Mouse (Mus musculus) MEL (cell line): ENCODE data around the gene Rcbtb2. TPM values are rescaled to one million over a fixed set of nuclear protein-coding genes. Genes with fewer than 3 reads are reported as not detected.

Experiments
- DNase-seq: peaks from one replicate; pipeline ENCODE4 v3.0.0; 2011; ENCODE audit warnings: low read depth, low spot score
- H3K27ac ChIP-seq: 2 replicates; pipeline ENCODE4 v1.5.1; 2012; ENCODE audit warnings: low read depth, mild to moderate bottlenecking, control low read depth, low read length, moderate library complexity; ENCODE audit not compliant: control insufficient read depth
- H3K27me3 ChIP-seq, 2 experiments: fragments of 150-350 bp in 1 of 2; sonication (generic) in 1 of 2; 2 replicates each; pipeline ENCODE4 v1.6.1; 2012; ENCODE audit warnings: low read length in 2 of 2, mild to moderate bottlenecking in 2 of 2, improper control_type of control experiment in 1 of 2, moderate library complexity in 1 of 2; ENCODE audit not compliant: insufficient read depth in 2 of 2, control insufficient read depth in 1 of 2
- H3K36me3 ChIP-seq, 2 experiments: 2 replicates each; pipeline ENCODE4 v1.6.1; 2012 to 2014; ENCODE audit warnings: low read length in 2 of 2, improper control_type of control experiment in 1 of 2, inconsistent platforms in 1 of 2, mild to moderate bottlenecking in 1 of 2; ENCODE audit not compliant: insufficient read depth in 2 of 2, control insufficient read depth in 1 of 2
- H3K4me1 ChIP-seq, 2 experiments: fragments of 150-350 bp in 1 of 2; sonication (generic) in 1 of 2; 2 replicates each; pipeline ENCODE4 v1.6.1; 2012; ENCODE audit warnings: low read length in 2 of 2, improper control_type of control experiment in 1 of 2, mild to moderate bottlenecking in 1 of 2; ENCODE audit not compliant: insufficient read depth in 2 of 2, control insufficient read depth in 1 of 2
- H3K4me3 ChIP-seq, 2 experiments: fragments of 150-350 bp in 1 of 2; sonication (generic) in 1 of 2; 2 replicates each; pipeline ENCODE4 v1.5.1; 2012; ENCODE audit warnings: low read depth in 2 of 2, low read length in 2 of 2, mild to moderate bottlenecking in 2 of 2, moderate library complexity in 2 of 2, control low read depth in 1 of 2, improper control_type of control experiment in 1 of 2; ENCODE audit not compliant: control insufficient read depth in 1 of 2, insufficient read depth in 1 of 2
- H3K79me2 ChIP-seq: 2 replicates; pipeline ENCODE4 v1.6.1; 2012; ENCODE audit warnings: mild to moderate bottlenecking, low read length, moderate library complexity; ENCODE audit not compliant: control insufficient read depth, poor library complexity, insufficient read depth
- H3K9ac ChIP-seq: 2 replicates; pipeline ENCODE4 v1.6.1; 2012; ENCODE audit warnings: low read depth, mild to moderate bottlenecking, control low read depth, low read length, moderate library complexity; ENCODE audit not compliant: control insufficient read depth, poor library complexity, severe bottlenecking
- H3K9me3 ChIP-seq: fragments of 150-350 bp; sonication (generic); replicated peaks from 2 replicates; pipeline ENCODE4 v1.6.1; 2012; ENCODE audit warnings: mild to moderate bottlenecking, low read length, improper control_type of control experiment, moderate library complexity; ENCODE audit not compliant: insufficient read depth
- CHD2 ChIP-seq: IDR thresholded peaks from 2 replicates; pipeline ENCODE4 v1.6.1; 2011; ENCODE audit warnings: low read length, improper control_type of control experiment
- EP300 ChIP-seq, 2 experiments: IDR thresholded peaks; 2 replicates each; pipeline ENCODE4 v1.6.1; 2011; ENCODE audit warnings: improper control_type of control experiment in 2 of 2, low read length in 2 of 2, low read depth in 1 of 2, mild to moderate bottlenecking in 1 of 2
- GATA1 ChIP-seq: IDR thresholded peaks from 2 replicates; pipeline ENCODE4 v1.6.1; 2011; ENCODE audit warnings: low read depth, low read length, improper control_type of control experiment
- MAX ChIP-seq: IDR thresholded peaks from 2 replicates; pipeline ENCODE4 v1.6.1; 2011; ENCODE audit warnings: low read length, improper control_type of control experiment
- MEF2A ChIP-seq: IDR thresholded peaks from 2 replicates; pipeline ENCODE4 v1.6.1; 2014; ENCODE audit warnings: low read depth, mild to moderate bottlenecking, inconsistent platforms, low read length, improper control_type of control experiment; ENCODE audit not compliant: poor library complexity, insufficient replicate concordance, severe bottlenecking; ENCODE audit errors: extremely low read depth
- MYC ChIP-seq: IDR thresholded peaks from 2 replicates; pipeline ENCODE4 v1.6.1; 2011; ENCODE audit warnings: low read depth, mild to moderate bottlenecking, low read length, improper control_type of control experiment, moderate library complexity
- RAD21 ChIP-seq: IDR thresholded peaks from 2 replicates; pipeline ENCODE4 v1.6.1; 2011; ENCODE audit warnings: mild to moderate bottlenecking, low read depth, low read length, improper control_type of control experiment
- SIN3A ChIP-seq: IDR thresholded peaks from 2 replicates; pipeline ENCODE4 v1.6.1; 2012; ENCODE audit warnings: low read length, improper control_type of control experiment, inconsistent platforms
- SMC3 ChIP-seq: IDR thresholded peaks from 2 replicates; pipeline ENCODE4 v1.6.1; 2011; ENCODE audit warnings: low read depth, low read length, improper control_type of control experiment
- TAL1 ChIP-seq: IDR thresholded peaks from 2 replicates; pipeline ENCODE4 v1.6.1; 2012; ENCODE audit warnings: mild to moderate bottlenecking, inconsistent platforms, low read length, moderate library complexity, mixed read lengths
- TBP ChIP-seq: IDR thresholded peaks from 2 replicates; pipeline ENCODE4 v1.8.0; 2011; ENCODE audit warnings: low read depth, low read length, improper control_type of control experiment
- UBTF ChIP-seq: IDR thresholded peaks from 2 replicates; pipeline ENCODE4 v1.6.1; 2012; ENCODE audit warnings: low read depth, mild to moderate bottlenecking, inconsistent platforms, low read length, improper control_type of control experiment, moderate library complexity, borderline replicate concordance; ENCODE audit not compliant: insufficient read depth
- ZMIZ1 ChIP-seq: IDR thresholded peaks from 2 replicates; pipeline ENCODE4 v1.6.1; 2012; ENCODE audit warnings: low read depth, mild to moderate bottlenecking, inconsistent platforms, low read length, improper control_type of control experiment, moderate library complexity
- ZNF384 ChIP-seq: IDR thresholded peaks from 2 replicates; pipeline ENCODE4 v1.6.1; 2012; ENCODE audit warnings: low read depth, mild to moderate bottlenecking, inconsistent platforms, low read length, improper control_type of control experiment
- polyA plus RNA-seq, 2 experiments: library from polyadenylated mRNA; stranded (reverse) in 1 of 2; unstranded in 1 of 2; fragments of >175 nt in 1 of 2; fragments of >200 nt in 1 of 2; gene quantifications; 2 replicates each; pipeline versions ENCODE4 v1.2.1 to v1.2.4; 2012; ENCODE audit warnings: low replicate concordance in 2 of 2, low read depth in 1 of 2; ENCODE audit not compliant: insufficient read length in 2 of 2, insufficient read depth in 1 of 2, missing spikeins in 1 of 2
- total RNA-seq: library from RNA; depleted of rRNA; stranded (reverse); fragments of 300-350 nt; gene quantifications from 2 replicates; pipeline ENCODE4 v1.2.3, GENCODE M21; 2012

The Rcbtb2 gene
- total and polyA plus RNA-seq, 3 experiments: 8.6 to 13.8 TPM; not detected in 1

GRCm38 (mm10) chr14:73117411-73118392 lies 5.1 kb upstream of the Rcbtb2 start:
- peak overlapping the region in 1 of 2 experiments; percentile 63; a peak in 2 of 4 replicates for H3K4me3 ChIP-seq
- no peak for TF ChIP-seq MYC
- no peak for TF ChIP-seq UBTF
- H3K27ac ChIP-seq: no peak overlapping the region
- DNase-seq: peak; percentile 11
- H3K9me3 ChIP-seq: no peaks in the 10 kb centered on the region
- no peak overlapping the region for H3K9ac ChIP-seq
- peaks cover 9 to 11% of the 10 kb centered on the region in 2 experiments for H3K4me1 ChIP-seq
- no peaks in the 10 kb centered on the region for H3K79me2 ChIP-seq
- peaks cover 0 to 10% of the 10 kb centered on the region in 2 experiments; a peak in 2 of 4 replicates for H3K36me3 ChIP-seq
- no peaks in the 10 kb centered on the region for H3K27me3 ChIP-seq

- no peak for TF ChIP-seq SIN3A
- TF ChIP-seq EP300 (IDR thresholded peaks at IDR 0.05; ENCODE audit: low read depth in 1 of 2, low read length in 2 of 2): no peak
- no peak for TF ChIP-seq TAL1
- no peak for TF ChIP-seq MEF2A
- no peak for TF ChIP-seq SMC3
- no peak for TF ChIP-seq ZMIZ1
- TF ChIP-seq RAD21: no peak
- TF ChIP-seq, all 39 proteins: peak for 0
- Histone ChIP-seq H3K4me1 (peaks cover 11 to 13% of the 10 kb centered on the region in 2 experiments), H3K36me3 (peaks cover 0 to 17% of the 10 kb centered on the region in 2 experiments; a peak in 2 of 4 replicates), H3K4me3 (no peak overlapping the region), H3K79me2 (no peaks in the 10 kb centered on the region), H3K27ac (no peak overlapping the region), H3K9ac (no peak overlapping the region), H3K27me3 (no peaks in the 10 kb centered on the region), H3K9me3 (no peaks in the 10 kb centered on the region)
- no peak for DNase-seq
Observed at GRCm38 (mm10) chr14:73118482-73119347, 4.1 kb upstream of the Rcbtb2 start.

GRCm38 (mm10) chr14:73119459-73119858 lies 3.4 kb upstream of the Rcbtb2 start:
- no peak overlapping the region for H3K27ac ChIP-seq
- no peak overlapping the region for H3K4me3 ChIP-seq
- H3K27me3 ChIP-seq: no peaks in the 10 kb centered on the region
- DNase-seq: no peak
- H3K9me3 ChIP-seq: no peaks in the 10 kb centered on the region
- TF ChIP-seq TBP (no peak), SMC3 (no peak), ZNF384 (no peak), EP300 (IDR thresholded peaks at IDR 0.05; ENCODE audit: low read depth in 1 of 2, low read length in 2 of 2) (no peak), CHD2 (no peak), GATA1 (no peak), SIN3A (no peak), MAX (no peak)
- peaks cover 0 to 21% of the 10 kb centered on the region in 2 experiments; a peak in 2 of 4 replicates for H3K36me3 ChIP-seq
- H3K9ac ChIP-seq: no peak overlapping the region
- no peaks in the 10 kb centered on the region for H3K79me2 ChIP-seq
- peaks cover 15 to 16% of the 10 kb centered on the region in 2 experiments for H3K4me1 ChIP-seq
